Mouse (Mus musculus) megakaryocyte, embryonic 14.5 days (primary cell): Measurements from ENCODE around the gene F8.

Experiments used
- FLI1 ChIP-seq: IDR thresholded peaks from 2 replicates; pipeline ENCODE4 v1.6.1; 2012; ENCODE audit warnings: low read length, inconsistent platforms, mixed read lengths
- GATA1 ChIP-seq: IDR thresholded peaks from 3 replicates; pipeline ENCODE4 v1.6.1; 2012; ENCODE audit warnings: mixed read lengths, low read length, inconsistent platforms, borderline replicate concordance

GRCm38 (mm10) chrX:75323556-75323955 lies 58.9 kb downstream of the F8 start:
- no peak for TF ChIP-seq GATA1
- no peak for TF ChIP-seq FLI1
